Mouse (Mus musculus) cerebellum, adult 11-12 months (tissue): Measurements from ENCODE around the gene Mycbpap.
A peak's percentile ranks its signal among the peaks of the same experiment; 100 is the strongest.

Source experiments
- DNase-seq: peaks from one replicate; pipeline ENCODE4 v3.0.0; 2022

Mycbpap gene

DNA sequence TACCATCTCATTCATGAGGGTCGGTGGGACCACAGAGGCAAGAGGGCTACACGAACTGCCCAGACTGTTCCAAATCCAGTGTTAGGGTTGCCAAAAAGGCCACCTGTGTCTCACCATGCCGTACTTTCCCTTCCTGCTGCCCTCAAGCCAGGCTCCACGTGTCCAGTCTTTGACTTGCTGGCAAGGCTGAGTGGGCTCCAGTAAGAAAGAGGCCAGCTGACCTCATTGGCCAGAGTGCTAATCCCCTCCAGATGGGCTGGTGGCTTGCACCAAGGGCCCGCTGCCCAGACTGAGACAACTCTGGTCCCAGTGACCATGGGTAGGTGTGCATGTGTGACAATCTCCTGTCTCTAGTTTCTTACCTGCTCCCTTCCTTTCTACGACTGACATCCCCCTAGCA lies 43.9 kb downstream of the Mycbpap start:
- peak; percentile 90 for DNase-seq

DNA sequence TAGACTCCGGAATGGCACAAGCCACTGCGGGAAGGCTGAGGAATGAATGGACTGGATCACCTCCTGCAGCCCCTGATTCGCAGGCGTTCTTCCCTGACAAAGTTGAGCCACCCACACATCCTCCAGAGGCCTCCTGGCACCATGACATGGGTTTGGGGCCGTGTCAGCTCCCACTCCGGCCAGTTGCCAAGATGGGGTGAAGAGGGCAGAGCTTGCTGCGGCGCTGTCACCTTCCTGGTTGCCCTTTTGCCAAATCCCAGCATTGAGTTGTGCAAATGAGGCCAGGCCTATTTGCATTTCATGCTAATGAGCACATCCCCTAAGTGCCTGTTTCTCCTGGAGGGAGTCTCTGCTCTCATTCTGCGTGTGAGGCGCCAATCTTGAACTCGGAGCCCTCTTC lies 45.8 kb downstream of the Mycbpap start:
- DNase-seq = no peak

DNA sequence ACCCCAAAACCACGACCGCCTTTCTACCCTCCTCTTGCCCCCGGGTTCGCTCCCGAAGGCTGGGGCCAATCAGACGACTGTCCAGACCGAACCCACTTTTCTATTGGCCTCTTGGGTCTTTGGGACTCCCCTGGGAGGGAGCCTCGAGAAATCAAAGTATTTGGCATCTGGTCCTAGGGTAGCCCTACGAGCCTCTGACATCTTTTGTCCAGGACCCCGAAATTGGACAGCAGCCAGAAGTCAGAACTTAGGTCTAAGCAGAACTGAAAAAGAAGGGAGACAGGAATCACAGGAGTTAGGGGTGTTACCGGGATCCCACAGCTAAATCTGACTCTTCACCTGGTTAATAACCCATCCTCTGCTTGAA lies 47.0 kb downstream of the Mycbpap start:
- DNase-seq = no peak

DNA sequence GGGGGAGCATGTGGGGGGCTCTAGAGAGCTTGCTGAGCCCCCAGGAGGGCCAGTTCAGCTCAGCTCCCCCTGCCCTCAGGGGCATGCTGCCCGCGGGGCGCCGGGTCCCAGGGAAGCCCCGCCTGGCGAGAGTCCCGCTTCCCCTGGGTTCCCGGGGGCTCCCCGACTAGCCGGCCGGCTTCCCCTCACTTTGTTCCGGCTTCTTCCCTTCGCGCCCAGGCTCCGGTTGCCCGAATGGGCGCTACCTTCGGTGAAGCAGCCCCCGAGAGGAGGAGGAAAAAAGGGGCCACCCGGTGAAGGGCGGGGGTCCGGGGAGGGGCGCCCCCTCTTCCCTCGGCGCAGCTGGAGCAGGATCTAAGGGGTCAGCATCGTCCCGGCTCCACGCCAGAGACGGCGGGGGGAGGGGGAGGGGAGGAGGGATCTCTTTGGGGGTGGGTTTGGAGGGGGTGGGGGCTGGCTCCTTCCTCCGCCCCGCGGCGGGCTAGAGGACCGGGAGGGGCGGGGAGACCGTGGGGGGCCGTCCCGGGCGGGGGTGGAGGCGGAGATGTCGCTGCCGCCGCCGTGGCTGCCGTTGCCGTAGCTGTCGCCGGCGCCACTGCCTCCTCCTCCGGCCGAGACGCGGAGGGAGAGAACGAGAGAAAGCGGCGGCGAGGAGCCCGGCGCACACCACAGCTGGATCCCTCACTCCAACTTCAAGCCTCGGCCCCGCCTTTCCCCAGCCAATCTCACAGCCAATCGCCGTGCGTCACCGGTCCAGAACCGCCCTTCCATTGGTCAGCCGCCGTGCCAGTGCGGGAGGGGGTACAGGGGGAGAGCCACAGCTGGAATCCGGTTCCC lies 47.6 kb downstream of the Mycbpap start, which contains the start of gene Cacna1g:
Gene Cacna1g (minus strand): TSS at position 492 of the 837 bp plus-strand sequence.
- peak; percentile 83 for DNase-seq

DNA sequence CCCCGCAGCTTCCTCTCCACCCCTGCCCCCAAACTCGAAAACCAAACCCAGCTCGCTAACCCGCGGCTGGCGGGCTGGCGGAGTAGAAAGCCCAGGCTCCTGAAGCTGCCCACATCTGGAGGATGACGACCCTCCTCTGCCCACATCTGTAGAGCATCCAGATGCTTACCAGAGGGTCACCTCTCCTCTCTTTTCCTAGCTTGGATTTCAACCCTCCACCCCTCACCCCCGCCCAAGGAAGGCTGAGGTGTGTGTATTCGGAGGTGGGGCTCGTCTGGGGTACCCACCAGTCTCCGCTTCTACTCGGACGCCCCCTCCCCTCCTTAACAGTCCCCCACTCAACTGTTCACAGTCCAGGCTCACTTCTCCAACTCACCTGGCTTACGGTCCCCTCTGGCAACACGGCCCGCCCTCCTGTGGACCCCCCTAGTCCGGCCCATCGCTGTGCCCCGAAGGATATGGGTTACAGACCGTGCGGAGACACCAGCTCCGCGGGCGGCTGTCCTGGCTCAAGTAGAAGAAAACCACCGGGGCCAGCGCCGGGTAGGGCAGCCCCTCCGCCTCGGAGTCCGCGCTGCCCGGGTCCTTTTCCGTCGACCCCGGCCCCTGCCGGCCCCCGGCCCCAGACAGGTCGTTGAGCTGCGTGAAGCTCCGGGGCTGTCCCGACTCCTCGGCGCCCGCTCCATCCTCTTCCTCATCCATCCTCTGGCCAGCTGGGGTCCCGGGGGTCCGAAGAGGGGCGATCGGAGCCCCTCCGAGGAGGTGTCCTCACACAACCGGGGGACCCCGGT lies 48.4 kb downstream of the Mycbpap start:
- no peak for DNase-seq

- no peak for DNase-seq
These were observed 49.0 kb downstream of the Mycbpap start for GRCm38 (mm10) chr11:94472585-94472915.

DNA sequence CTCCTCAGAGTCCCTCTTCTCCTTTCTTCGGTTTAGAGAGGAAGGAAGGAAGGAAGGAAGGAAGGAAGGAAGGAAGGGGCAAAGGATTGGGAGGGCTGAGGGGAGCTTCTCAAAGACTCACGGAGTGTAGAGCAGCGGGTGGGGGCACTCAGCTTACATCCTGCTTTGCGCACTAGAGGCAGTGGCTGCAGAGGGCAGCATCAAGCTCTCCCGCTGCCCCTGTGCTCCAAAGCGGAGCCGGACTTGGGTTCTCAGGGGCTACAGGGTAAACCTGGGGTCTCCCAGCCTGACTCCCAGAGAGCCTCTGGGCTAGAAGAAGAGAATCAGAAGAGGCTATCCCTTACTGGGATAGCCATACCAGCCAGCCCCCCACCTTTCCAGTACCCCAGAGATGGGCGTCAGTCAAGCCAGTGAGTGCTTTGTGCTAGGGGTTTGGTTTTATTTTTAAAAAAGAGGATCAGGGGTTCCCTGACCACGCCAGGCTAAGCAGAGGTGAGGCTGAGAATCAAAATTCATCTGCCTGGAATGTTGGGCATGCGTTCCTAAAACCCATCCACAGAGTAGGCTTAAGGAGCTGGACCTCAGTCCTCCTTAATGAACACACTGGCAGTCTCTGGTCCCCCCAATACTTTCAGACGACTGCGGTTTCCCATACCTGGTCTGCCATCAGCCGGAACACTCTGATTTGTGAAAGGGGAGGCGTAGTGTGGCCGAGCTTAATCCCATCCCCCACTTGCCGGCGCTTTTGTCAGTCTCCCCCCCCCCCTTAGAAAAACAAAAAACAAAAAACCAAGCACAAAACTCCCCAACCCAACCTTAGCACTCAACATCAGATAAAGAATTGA lies 49.6 kb downstream of the Mycbpap start:
- no peak for DNase-seq

DNA sequence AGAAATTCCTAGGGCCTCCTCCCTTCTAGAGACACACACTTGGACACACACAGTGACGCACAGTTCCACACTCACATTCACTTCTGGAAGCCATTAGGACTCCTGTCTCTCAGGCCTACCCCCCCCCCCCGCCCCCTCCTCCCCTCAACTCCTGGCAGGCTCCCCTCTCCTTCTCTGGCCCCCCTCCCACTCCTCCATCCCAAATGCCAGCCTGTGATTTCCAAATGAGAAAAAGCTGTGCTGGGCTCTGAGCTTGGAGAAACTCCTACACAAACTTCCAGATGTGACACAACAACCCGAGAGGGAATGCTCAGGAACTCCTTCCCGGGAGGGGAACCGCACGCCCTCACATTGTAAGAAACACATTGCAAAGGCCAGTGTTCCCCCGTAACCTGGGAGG lies 51.2 kb downstream of the Mycbpap start:
- no peak for DNase-seq

DNA sequence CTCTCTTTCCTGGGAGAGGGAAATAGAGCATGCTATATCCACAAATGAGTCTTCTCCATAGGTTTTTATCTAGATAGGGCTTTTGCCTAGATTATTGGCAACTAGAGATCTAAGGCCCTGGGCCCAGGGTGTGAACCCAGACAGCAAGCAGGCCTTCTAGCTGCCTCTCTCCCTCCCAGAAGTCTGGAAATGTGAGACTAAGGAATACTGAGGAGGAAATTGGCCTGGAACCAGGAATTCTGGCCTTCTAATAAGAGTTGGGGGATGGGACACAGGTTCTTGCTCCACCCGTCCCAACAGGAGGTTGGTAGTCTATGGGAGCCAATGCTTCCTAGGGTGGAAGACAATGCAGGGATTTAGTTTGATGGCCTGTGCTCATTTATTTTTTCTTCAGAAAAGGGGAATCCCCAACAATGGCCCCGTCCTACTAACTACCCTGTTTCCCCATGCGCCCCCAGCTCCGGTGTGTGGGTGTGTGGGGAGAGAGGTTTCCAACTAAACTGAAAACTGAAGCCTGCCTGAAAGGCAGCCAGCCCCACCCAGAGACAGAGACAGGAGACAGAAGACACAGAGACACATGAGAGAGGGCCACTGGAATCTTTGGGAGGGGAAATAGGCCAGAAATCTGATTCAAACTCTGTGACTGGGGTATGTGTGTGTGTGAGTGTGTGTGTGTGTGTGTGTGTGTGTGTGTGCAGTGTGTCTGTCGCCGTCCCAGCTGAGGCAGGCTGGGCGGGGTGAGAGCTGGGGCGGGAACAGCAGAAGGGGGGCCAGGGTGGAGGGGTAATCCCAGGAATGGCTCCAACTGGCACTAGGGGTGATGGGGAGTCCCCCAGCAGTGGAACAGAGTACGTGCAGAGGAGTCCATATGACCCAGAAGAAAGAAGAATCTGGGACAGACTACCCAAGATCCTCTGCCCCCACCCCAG lies 52.1 kb downstream of the Mycbpap start:
- no peak for DNase-seq

DNA sequence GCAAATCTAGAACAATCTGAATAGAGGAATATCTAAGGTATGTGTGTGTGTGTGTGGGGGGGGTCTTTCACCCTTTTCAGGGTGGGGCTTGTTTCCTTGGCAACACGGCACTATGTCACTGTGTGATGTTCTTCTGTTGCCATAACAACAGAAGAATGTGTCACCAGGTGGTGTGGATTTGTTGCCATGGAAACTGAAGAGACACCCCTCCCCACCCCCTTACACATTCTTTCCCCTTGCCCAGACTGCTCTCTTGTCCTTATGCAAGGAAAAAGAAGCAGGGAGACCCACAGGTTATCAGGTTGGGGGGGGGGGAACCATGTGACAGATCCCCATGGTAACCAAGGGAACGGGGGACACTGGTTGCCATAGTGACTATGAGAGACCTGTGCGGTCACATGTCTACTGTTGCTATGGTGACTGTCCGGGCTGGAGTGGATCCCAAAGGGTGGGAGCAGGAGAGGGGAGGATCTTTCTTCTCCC lies 52.9 kb downstream of the Mycbpap start:
- no peak for DNase-seq

DNA sequence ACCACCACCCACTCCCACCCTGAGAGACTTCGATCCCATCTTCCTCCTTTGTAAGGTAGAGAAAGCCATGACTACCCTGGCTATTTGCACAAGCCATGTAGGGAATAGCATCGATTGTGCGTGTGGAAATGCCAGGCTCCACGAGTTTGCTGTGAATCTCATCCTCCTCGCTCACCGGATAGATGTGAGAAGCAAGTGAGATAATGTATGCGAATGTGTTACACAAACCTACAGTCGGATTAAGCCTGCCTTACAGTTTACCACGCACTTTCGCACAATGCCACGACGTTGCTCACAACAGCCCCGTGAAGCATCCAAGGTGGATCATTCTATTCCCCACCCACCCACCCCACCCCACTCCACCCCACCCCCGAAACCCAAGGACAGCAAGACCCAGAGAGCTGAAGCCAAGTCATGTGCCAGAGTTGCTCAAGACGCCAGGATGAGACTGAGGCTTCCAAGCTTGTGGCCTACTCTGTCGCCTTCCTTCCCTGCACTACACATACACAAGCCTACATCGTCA lies 55.1 kb downstream of the Mycbpap start:
- no peak for DNase-seq

DNA sequence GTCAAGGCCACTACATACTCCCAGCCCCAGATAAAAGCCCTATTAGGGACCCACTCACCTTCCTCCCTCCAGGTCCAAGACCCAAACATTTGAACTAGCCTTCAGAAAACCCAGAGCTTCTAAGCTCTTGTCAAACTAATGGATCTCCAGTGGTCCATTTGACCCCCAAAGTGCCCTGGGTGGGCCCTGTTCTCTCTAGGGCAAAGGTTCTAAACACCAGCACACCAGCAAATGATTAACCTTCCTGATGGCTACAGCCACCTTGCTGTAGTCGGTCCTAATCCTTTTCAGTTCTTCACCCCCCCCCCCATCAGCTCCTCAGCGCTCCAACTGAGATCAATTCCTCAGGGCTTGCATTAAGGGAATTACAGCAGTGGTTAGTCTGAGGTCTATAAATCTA lies 57.4 kb downstream of the Mycbpap start:
- no peak for DNase-seq

DNA sequence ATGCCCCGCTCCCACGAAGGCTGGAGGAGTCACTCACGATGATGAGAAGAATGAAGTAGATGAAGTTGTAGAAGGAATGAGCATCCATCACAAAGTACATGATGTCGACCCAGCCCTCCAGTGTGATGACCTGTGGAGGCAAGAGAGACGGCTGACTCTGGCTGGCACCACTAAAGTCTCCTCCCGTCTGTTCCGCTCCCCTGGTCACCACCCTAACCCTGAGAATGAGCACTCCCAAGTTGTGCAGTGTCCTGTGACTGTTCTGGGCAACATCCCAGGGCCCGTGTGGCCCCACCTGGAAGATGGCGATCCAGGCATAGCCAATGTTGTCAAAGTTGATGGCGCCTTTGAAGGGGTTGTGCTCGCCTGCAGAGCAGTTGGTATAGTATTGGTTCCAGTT lies 59.7 kb downstream of the Mycbpap start:
- DNase-seq = no peak

DNA sequence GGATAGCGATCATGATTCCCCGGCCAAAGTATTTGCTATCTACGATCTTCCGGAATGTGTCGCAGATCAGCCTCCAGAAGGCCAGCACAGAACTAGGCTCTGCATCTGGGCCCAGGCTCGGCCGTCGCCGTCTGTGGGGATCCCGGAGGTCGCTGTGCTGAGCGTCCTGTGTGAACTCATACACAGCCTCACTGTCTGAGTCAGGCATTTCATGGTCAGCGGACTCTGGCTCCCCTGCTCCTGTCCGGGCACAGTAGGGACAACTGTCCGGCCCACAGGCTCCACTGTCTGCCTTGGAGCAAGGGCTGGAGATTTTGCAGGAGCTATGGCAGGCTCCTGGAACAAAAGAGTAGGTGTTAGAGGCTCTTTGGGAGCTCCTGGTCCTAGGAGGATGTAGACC lies 64.5 kb downstream of the Mycbpap start:
- DNase-seq = no peak

DNA sequence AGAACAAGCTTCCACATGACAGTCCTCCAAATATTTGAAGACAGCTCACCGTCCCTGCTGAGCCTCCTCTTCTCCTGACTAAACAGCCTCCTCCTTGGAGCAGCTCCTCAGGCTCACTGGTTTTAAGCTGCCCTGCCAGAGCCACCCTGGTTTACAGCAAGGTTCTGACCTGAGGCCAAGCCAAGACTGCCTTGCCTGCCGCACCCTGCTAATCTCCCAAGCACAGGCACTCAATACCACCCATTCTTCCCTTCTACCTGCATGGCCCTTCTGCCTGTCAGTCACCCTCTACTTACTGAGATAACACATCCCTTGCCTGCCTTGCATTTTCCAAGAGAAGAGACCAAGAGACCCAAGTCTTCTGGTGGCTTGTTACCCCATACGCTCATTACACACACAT lies 65.2 kb downstream of the Mycbpap start:
- DNase-seq = peak; percentile 21

GRCm38 (mm10) chr11:94455161-94455820 lies 66.3 kb downstream of the Mycbpap start:
- no peak for DNase-seq

DNA sequence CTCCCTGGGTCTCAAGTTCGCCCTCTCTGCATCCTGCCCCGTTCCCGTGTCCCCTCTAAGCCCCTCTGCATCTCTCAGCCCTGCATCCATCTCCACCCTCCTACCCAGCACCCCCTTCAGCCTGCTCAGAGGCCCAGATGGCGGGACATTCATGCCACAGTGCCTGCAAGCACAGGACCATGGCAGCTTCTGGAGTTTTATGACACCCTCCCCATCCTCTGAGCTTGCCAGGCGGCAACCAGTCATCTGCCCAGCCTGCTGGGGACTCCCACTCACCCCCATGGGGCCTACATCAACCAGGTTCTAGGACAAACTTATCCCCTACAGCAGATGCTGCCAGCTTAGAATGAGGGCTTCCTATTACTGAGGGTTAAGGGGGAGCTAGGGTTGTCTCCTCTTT lies 66.8 kb downstream of the Mycbpap start:
- DNase-seq = no peak
